Mouse (Mus musculus) MEL (cell line): ENCODE measurements around the gene Arhgap4. TPM values are rescaled to one million over a fixed set of nuclear protein-coding genes. Genes with fewer than 3 reads are reported as not detected.

Source experiments
- DNase-seq: peaks from one replicate; pipeline ENCODE4 v3.0.0; 2011; ENCODE audit warnings: low read depth, low spot score
- H3K27ac ChIP-seq: 2 replicates; pipeline ENCODE4 v1.5.1; 2012; ENCODE audit warnings: low read depth, mild to moderate bottlenecking, control low read depth, low read length, moderate library complexity; ENCODE audit not compliant: control insufficient read depth
- H3K27me3 ChIP-seq, 2 experiments: fragments of 150-350 bp in 1 of 2; sonication (generic) in 1 of 2; 2 replicates each; pipeline ENCODE4 v1.6.1; 2012; ENCODE audit warnings: low read length in 2 of 2, mild to moderate bottlenecking in 2 of 2, improper control_type of control experiment in 1 of 2, moderate library complexity in 1 of 2; ENCODE audit not compliant: insufficient read depth in 2 of 2, control insufficient read depth in 1 of 2
- H3K36me3 ChIP-seq, 2 experiments: 2 replicates each; pipeline ENCODE4 v1.6.1; 2012 to 2014; ENCODE audit warnings: low read length in 2 of 2, improper control_type of control experiment in 1 of 2, inconsistent platforms in 1 of 2, mild to moderate bottlenecking in 1 of 2; ENCODE audit not compliant: insufficient read depth in 2 of 2, control insufficient read depth in 1 of 2
- H3K4me1 ChIP-seq, 2 experiments: fragments of 150-350 bp in 1 of 2; sonication (generic) in 1 of 2; 2 replicates each; pipeline ENCODE4 v1.6.1; 2012; ENCODE audit warnings: low read length in 2 of 2, improper control_type of control experiment in 1 of 2, mild to moderate bottlenecking in 1 of 2; ENCODE audit not compliant: insufficient read depth in 2 of 2, control insufficient read depth in 1 of 2
- H3K4me3 ChIP-seq, 2 experiments: fragments of 150-350 bp in 1 of 2; sonication (generic) in 1 of 2; 2 replicates each; pipeline ENCODE4 v1.5.1; 2012; ENCODE audit warnings: low read depth in 2 of 2, low read length in 2 of 2, mild to moderate bottlenecking in 2 of 2, moderate library complexity in 2 of 2, control low read depth in 1 of 2, improper control_type of control experiment in 1 of 2; ENCODE audit not compliant: control insufficient read depth in 1 of 2, insufficient read depth in 1 of 2
- H3K79me2 ChIP-seq: 2 replicates; pipeline ENCODE4 v1.6.1; 2012; ENCODE audit warnings: mild to moderate bottlenecking, low read length, moderate library complexity; ENCODE audit not compliant: control insufficient read depth, poor library complexity, insufficient read depth
- H3K9ac ChIP-seq: 2 replicates; pipeline ENCODE4 v1.6.1; 2012; ENCODE audit warnings: low read depth, mild to moderate bottlenecking, control low read depth, low read length, moderate library complexity; ENCODE audit not compliant: control insufficient read depth, poor library complexity, severe bottlenecking
- H3K9me3 ChIP-seq: fragments of 150-350 bp; sonication (generic); replicated peaks from 2 replicates; pipeline ENCODE4 v1.6.1; 2012; ENCODE audit warnings: mild to moderate bottlenecking, low read length, improper control_type of control experiment, moderate library complexity; ENCODE audit not compliant: insufficient read depth
- BHLHE40 ChIP-seq: IDR thresholded peaks from 2 replicates; pipeline ENCODE4 v1.6.1; 2012; ENCODE audit warnings: low read depth, mild to moderate bottlenecking, inconsistent platforms, low read length, improper control_type of control experiment, borderline replicate concordance
- CTCF ChIP-seq, 3 experiments: IDR thresholded peaks in 2 of 3; conservative IDR thresholded peaks in 1 of 3; 2 replicates each; pipeline ENCODE4 v1.5.1; 2011 to 2012; ENCODE audit warnings: low read length in 3 of 3, low read depth in 2 of 3, mild to moderate bottlenecking in 2 of 3, improper control_type of control experiment in 1 of 3, inconsistent platforms in 1 of 3, mixed read lengths in 1 of 3, moderate library complexity in 1 of 3; ENCODE audit not compliant: control insufficient read depth in 1 of 3, insufficient read depth in 1 of 3, poor library complexity in 1 of 3, severe bottlenecking in 1 of 3
- EP300 ChIP-seq, 2 experiments: IDR thresholded peaks; 2 replicates each; pipeline ENCODE4 v1.6.1; 2011; ENCODE audit warnings: improper control_type of control experiment in 2 of 2, low read length in 2 of 2, low read depth in 1 of 2, mild to moderate bottlenecking in 1 of 2
- GATA1 ChIP-seq: IDR thresholded peaks from 2 replicates; pipeline ENCODE4 v1.6.1; 2011; ENCODE audit warnings: low read depth, low read length, improper control_type of control experiment
- HCFC1 ChIP-seq: IDR thresholded peaks from 2 replicates; pipeline ENCODE4 v1.6.1; 2012; ENCODE audit warnings: low read depth, mild to moderate bottlenecking, inconsistent platforms, low read length, improper control_type of control experiment, moderate library complexity
- MAX ChIP-seq: IDR thresholded peaks from 2 replicates; pipeline ENCODE4 v1.6.1; 2011; ENCODE audit warnings: low read length, improper control_type of control experiment
- MXI1 ChIP-seq: IDR thresholded peaks from 2 replicates; pipeline ENCODE4 v1.6.1; 2011; ENCODE audit warnings: mild to moderate bottlenecking, low read depth, low read length, improper control_type of control experiment
- MYC ChIP-seq: IDR thresholded peaks from 2 replicates; pipeline ENCODE4 v1.6.1; 2011; ENCODE audit warnings: low read depth, mild to moderate bottlenecking, low read length, improper control_type of control experiment, moderate library complexity
- NRF1 ChIP-seq: IDR thresholded peaks from 2 replicates; pipeline ENCODE4 v1.6.1; 2014; ENCODE audit warnings: low read depth, mild to moderate bottlenecking, inconsistent platforms, low read length, improper control_type of control experiment, moderate library complexity; ENCODE audit not compliant: poor library complexity, insufficient read depth, severe bottlenecking
- RAD21 ChIP-seq: IDR thresholded peaks from 2 replicates; pipeline ENCODE4 v1.6.1; 2011; ENCODE audit warnings: mild to moderate bottlenecking, low read depth, low read length, improper control_type of control experiment
- SMC3 ChIP-seq: IDR thresholded peaks from 2 replicates; pipeline ENCODE4 v1.6.1; 2011; ENCODE audit warnings: low read depth, low read length, improper control_type of control experiment
- TAL1 ChIP-seq: IDR thresholded peaks from 2 replicates; pipeline ENCODE4 v1.6.1; 2012; ENCODE audit warnings: mild to moderate bottlenecking, inconsistent platforms, low read length, moderate library complexity, mixed read lengths
- TBP ChIP-seq: IDR thresholded peaks from 2 replicates; pipeline ENCODE4 v1.8.0; 2011; ENCODE audit warnings: low read depth, low read length, improper control_type of control experiment
- USF2 ChIP-seq, 2 experiments: IDR thresholded peaks; 2 replicates each; pipeline ENCODE4 v1.6.1; 2011 to 2012; ENCODE audit warnings: improper control_type of control experiment in 2 of 2, low read length in 2 of 2, borderline replicate concordance in 1 of 2, inconsistent platforms in 1 of 2, low read depth in 1 of 2, mild to moderate bottlenecking in 1 of 2; ENCODE audit not compliant: insufficient read depth in 1 of 2
- ZC3H11A ChIP-seq: IDR thresholded peaks from 2 replicates; pipeline ENCODE4 v1.6.1; 2012; ENCODE audit warnings: low read depth, mild to moderate bottlenecking, inconsistent platforms, low read length, improper control_type of control experiment
- polyA plus RNA-seq, 2 experiments: library from polyadenylated mRNA; stranded (reverse) in 1 of 2; unstranded in 1 of 2; fragments of >175 nt in 1 of 2; fragments of >200 nt in 1 of 2; gene quantifications; 2 replicates each; pipeline versions ENCODE4 v1.2.1 to v1.2.4; 2012; ENCODE audit warnings: low replicate concordance in 2 of 2, low read depth in 1 of 2; ENCODE audit not compliant: insufficient read length in 2 of 2, insufficient read depth in 1 of 2, missing spikeins in 1 of 2
- total RNA-seq: library from RNA; depleted of rRNA; stranded (reverse); fragments of 300-350 nt; gene quantifications from 2 replicates; pipeline ENCODE4 v1.2.3, GENCODE M21; 2012

The Arhgap4 gene
- total and polyA plus RNA-seq, 3 experiments = 10.3 to 24.5 TPM; not detected in 1

DNA sequence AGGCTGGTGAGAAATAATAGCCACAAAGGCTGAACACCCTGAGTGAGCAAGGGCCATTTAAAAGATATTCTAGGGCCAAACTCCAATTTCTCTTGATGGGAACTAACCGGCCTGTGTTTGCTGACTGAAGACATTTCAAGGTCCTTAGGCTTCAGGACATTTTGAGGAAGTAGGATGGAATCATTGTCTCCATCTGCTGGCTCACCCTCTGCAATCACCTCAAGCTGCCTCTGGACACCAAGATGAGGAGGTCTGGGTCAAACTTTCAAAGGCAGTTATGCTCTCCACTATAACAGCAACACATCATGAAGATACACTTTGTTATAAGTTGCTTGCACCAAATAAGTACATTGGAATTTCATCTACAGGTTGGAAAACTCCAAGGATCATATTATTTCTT, 11.6 kb downstream of the Arhgap4 start:
- peak overlapping the region; percentile 90 for H3K27ac ChIP-seq
- 0 out of 2 replicates have a peak overlapping the region, but pooled peaks have one; percentile 8 for H3K9ac ChIP-seq

DNA sequence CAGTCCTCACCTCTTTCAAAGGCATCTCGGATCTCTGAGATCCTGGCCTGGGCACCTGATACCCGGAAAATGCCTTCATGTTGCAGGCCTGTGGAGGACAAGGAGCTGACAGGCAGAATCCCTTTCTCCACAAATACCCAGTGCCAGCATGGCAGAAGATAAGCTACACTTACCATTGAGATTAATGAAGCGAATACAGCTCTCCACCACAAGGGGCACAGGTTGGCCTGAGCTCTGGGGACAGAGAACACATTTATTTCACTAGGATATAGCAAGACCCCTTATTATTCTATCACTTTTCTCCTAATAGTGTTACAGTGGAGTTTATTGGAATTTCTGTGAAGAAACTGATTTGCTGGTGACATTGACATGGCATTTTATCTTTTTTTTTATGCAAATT, 23.7 kb downstream of the Arhgap4 start:
- Histone ChIP-seq H3K79me2 (no peaks in the 10 kb centered on the region), H3K27ac (no peak overlapping the region), H3K9me3 (no peaks in the 10 kb centered on the region), H3K9ac (no peak overlapping the region), H3K4me3 (no peak overlapping the region), H3K27me3 (no peaks in the 10 kb centered on the region), H3K4me1 (no peaks in the 10 kb centered on the region), H3K36me3 (no peaks in the 10 kb centered on the region)
- no peak for DNase-seq
- TF ChIP-seq CTCF (IDR thresholded peaks at IDR 0.05 in 2 of 3, conservative IDR thresholded peaks at IDR 0.05 in 1 of 3; ENCODE audit: control insufficient read depth in 1 of 3, insufficient read depth in 1 of 3, low read depth in 2 of 3, low read length in 3 of 3, poor library complexity in 1 of 3, severe bottlenecking in 1 of 3) = peak in 1 of 3 experiments; percentile 32; a peak in 3 of 6 replicates
- TF ChIP-seq SMC3 = 0 out of 2 replicates have a peak, but pooled peaks have one; percentile 13
- no peak for TF ChIP-seq MAX
- TF ChIP-seq GATA1 = no peak
- TF ChIP-seq EP300 (IDR thresholded peaks at IDR 0.05; ENCODE audit: low read depth in 1 of 2, low read length in 2 of 2) = no peak

More for the DNA sequence above, 11.6 kb downstream of the Arhgap4 start:
- DNase-seq = peak; percentile 24
- H3K79me2 ChIP-seq = peaks cover 2% of the 10 kb centered on the region
- H3K9me3 ChIP-seq = no peaks in the 10 kb centered on the region
- H3K4me1 ChIP-seq = peaks cover 15 to 32% of the 10 kb centered on the region in 2 experiments
- no peak overlapping the region; a peak in 2 of 4 replicates for H3K4me3 ChIP-seq
- no peak for TF ChIP-seq MXI1
- TF ChIP-seq HCFC1 = no peak
- peak; percentile 25 to 40; a peak in 2 of 4 replicates for TF ChIP-seq EP300 (IDR thresholded peaks at IDR 0.05; ENCODE audit: low read depth in 1 of 2, low read length in 2 of 2)
- peak; percentile 21; the same call in 1 of the 2 replicates for TF ChIP-seq SMC3
- peak in 1 of 3 experiments; percentile 7; a peak in 1 of 6 replicates for TF ChIP-seq CTCF (IDR thresholded peaks at IDR 0.05 in 2 of 3, conservative IDR thresholded peaks at IDR 0.05 in 1 of 3; ENCODE audit: control insufficient read depth in 1 of 3, insufficient read depth in 1 of 3, low read depth in 2 of 3, low read length in 3 of 3, poor library complexity in 1 of 3, severe bottlenecking in 1 of 3)
- TF ChIP-seq TAL1 = peak; percentile 67
- no peak for TF ChIP-seq BHLHE40
- no peak for TF ChIP-seq USF2 (IDR thresholded peaks at IDR 0.05; ENCODE audit: borderline replicate concordance in 1 of 2, insufficient read depth in 1 of 2, low read depth in 1 of 2, low read length in 2 of 2)
- no peak for TF ChIP-seq NRF1
- TF ChIP-seq MYC = no peak
- no peaks in the 10 kb centered on the region for H3K27me3 ChIP-seq
- H3K36me3 ChIP-seq = peaks cover 0 to 32% of the 10 kb centered on the region in 2 experiments; a peak in 2 of 4 replicates

DNA sequence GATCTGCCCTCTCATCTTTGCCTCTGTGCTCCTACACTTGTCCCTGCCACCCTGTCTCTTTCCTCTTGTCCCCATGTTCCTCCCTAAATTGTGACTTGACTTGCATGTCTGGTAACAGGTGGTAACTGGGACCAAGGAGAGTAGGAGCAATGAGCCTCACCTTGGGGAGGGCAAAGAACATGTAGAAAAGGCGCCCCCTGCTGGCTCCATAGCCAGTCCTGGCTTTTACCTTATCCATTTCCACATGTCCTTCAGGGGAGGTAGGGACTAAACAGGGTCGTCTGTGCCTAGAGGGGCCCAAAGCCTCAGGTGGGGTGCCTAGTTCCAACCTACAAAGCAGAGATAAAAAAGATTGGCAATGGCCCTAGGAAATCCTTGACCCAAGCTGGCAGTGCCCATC, 26.0 kb downstream of the Arhgap4 start, which contains the start of gene L1cam:
L1cam (minus strand) TSS at position 387 of the 400 bp plus-strand sequence.
- no peak within 1 kb of the TSS for H3K27ac ChIP-seq
- H3K36me3 ChIP-seq = no peaks in the 10 kb centered on the region
- H3K9ac ChIP-seq = no peak within 1 kb of the TSS
- no peaks in the 10 kb centered on the region for H3K4me1 ChIP-seq
- DNase-seq = peak; percentile 53
- peak; percentile 68 for TF ChIP-seq SMC3
- no peak for TF ChIP-seq USF2 (IDR thresholded peaks at IDR 0.05; ENCODE audit: borderline replicate concordance in 1 of 2, insufficient read depth in 1 of 2, low read depth in 1 of 2, low read length in 2 of 2)
- TF ChIP-seq CTCF (IDR thresholded peaks at IDR 0.05 in 2 of 3, conservative IDR thresholded peaks at IDR 0.05 in 1 of 3; ENCODE audit: control insufficient read depth in 1 of 3, insufficient read depth in 1 of 3, low read depth in 2 of 3, low read length in 3 of 3, poor library complexity in 1 of 3, severe bottlenecking in 1 of 3) = peak; percentile 41 to 67 (median 64); a peak in 5 of 6 replicates
- TF ChIP-seq HCFC1 = no peak
- peak; percentile 58 for TF ChIP-seq RAD21
- TF ChIP-seq TBP = no peak
- TF ChIP-seq ZC3H11A = peak; percentile 23; the same call in 1 of the 2 replicates
- H3K79me2 ChIP-seq = no peaks in the 10 kb centered on the region
- H3K9me3 ChIP-seq = no peaks in the 10 kb centered on the region
- no peak within 1 kb of the TSS for H3K4me3 ChIP-seq
- H3K27me3 ChIP-seq = no peaks in the 10 kb centered on the region
